Mouse (Mus musculus) spleen, postnatal 36 days (tissue): Measurements from ENCODE around the gene Gli2.

ENCODE experiments used
- DNase-seq, 2 experiments: peaks; one replicate each; pipeline ENCODE4 v3.0.0; 2022; ENCODE audit warnings: low spot score in 2 of 2, mixed read lengths in 1 of 2

Gli2 gene

DNA sequence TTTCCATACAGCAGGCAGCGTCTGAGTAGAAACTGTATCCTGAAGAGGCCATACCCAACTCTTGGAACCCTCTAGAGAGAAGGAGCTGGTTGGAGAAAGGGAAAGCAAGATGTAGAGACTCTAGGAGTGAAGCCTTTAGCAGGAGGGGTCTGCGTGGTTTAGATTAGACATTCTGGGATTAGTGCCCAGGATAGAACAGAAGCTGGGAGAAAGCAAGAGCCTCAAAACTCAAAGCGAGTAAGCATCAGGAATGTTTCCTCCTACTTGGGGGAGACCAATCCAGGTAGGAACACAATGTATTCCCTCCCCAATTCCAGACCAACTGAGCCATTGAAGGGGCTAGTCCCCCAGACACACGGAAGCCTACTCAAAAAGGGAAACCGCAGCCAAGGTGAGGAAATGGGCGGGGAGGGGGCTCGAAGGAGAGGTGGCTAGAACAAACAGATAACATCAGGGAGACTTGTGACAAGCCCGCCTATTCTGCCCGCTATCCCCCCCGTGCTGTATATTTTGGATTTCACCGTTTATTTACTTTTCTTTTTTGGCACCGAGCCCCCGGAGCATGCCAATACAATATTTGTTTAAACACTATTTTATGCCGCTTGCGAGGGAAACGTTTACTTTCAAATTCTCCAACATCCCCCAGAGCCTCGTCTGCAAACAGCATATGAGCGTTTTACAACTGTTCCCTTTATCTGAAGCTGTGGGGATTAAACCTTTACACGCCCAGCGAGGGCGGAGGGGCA lies 2.1 kb downstream of the Gli2 start:
- DNase-seq = no peak

DNA sequence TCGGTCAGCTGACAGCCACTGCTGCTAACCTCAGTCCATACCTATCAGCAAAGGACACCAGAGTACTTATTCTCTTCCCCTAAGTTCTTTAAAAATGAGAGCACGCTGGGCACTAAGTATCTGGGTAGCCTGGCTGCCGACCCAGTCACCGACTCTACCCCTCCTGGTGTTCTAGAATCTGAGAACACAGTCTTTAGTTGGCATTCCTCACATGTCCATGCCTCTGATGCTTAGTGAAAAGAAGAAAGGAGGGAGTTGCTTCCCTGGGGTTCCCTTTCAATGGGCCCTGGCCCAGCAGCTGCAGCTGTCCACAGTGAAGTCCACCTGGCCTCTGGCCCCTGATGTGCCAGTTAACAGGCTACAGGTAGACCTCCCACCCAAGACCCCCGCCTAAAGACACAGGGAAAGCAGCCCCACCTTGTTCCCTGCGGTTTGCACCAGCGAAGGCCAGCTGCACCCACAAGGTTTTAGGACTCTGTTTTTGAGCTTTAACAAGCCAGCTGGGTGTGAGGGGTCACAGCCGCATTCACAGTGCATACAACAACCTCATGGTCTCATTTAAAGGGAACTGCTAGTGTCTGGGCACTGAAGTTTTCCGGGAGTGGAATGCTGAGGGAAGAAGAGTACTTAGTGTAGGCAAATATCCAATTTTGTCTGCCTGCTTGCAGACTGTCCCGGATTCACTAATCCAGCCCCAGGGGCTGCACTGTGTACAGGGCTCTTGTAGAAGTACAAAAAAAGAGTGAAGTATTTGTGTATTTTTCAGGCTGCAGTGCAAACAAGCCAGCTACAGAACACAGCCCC lies 3.4 kb downstream of the Gli2 start:
- no peak for DNase-seq

DNA sequence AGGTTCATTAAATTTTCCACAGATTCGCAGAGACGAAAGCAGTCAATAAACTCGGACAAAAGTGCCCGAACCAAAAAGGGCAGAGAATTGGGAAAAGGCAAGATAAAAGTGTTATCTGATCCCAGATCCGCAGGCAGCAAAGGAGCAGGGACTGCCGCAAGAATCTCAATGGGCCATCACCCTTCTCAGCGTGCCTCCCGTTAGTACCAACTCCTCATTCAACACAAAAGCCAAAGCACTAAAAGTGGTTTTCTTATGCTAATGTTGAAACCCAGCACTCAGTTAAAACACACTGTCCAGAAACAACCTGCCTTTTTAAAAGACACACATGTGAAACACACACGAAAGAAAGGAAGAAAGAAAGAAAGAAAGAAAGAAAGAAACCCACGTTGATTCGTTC lies 4.4 kb downstream of the Gli2 start:
- DNase-seq = no peak

DNA sequence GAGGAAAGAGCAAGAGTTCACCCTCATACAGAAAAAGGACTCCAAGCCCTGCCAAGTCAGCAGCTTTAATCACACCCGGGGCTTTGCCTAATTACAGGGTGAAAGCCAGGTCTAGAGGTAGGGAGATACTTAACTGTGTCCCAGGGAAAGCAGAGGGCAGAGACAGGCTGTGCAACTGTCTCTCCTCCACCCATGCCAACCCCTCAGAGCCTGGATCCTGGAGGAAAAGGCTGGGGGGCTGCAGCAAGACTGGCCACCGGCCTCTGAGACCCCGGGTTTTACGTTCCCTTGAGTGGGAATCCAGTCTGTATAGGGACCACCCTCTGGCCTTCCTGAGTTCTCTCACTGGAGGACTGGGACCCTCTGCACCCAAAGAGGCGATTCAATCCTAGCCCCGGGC lies 4.9 kb downstream of the Gli2 start:
- no peak for DNase-seq

DNA sequence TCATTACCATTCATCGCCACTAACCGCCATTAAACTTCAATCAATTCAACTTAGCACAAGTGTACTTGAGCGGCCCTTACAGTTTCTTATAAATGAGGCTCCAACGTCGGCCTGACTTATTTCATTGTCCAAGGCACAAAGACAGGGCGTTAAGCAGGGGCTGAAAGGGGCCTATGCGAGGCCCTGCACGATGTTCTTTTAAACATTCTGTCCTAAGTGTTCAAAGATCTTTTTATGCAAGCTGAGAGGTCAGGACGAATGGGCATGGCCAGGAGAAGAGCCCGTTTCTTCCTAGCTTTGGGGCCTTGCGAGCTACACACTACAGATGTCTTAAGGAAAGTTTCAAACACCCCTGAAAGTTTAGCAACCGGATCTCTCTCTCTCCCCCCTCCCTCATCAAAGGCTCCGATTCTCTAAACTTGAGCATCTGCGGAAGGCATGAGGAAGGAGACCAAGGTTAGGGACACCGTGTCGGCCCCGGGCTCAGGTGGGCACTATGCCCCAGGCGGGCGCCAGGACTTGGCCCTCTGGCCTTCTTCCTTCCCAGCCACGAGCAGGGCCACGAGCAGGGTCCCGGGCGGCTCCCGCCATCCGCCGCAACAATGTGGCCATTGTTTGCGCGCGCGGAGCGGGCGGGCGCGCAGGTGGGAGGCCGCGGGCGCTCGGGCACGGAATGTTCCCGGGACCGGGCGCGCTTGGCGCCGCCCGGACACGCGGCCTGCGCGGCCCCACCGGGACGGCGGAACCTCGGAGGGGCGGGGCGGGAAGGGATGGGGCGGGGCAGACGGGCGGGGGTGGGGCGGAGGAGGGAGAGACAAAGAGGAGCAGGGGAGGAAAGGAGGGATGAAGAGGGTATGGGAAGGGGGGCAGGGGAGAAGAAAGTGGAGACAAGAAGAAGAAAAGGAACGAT lies 5.7 kb downstream of the Gli2 start:
- DNase-seq = no peak

DNA sequence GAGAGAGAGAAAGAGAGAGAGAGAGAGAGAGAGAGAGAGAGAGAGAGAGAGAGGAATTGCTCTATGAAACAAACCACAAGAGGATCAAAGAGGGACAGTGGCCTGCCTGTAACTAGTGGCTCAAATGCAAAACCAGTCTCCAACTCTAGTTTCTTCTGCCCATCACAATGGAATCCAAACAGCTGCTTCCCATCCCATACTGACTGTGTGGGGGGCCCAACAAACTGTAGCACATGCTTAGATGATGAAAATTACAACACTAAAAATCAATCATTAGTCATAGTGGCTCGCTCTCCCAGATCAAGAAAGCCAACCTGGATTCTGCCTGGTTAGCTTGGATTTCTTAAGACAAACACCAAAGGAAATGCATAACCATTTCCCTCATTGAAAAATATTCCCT lies 15.0 kb downstream of the Gli2 start:
- no peak for DNase-seq

DNA sequence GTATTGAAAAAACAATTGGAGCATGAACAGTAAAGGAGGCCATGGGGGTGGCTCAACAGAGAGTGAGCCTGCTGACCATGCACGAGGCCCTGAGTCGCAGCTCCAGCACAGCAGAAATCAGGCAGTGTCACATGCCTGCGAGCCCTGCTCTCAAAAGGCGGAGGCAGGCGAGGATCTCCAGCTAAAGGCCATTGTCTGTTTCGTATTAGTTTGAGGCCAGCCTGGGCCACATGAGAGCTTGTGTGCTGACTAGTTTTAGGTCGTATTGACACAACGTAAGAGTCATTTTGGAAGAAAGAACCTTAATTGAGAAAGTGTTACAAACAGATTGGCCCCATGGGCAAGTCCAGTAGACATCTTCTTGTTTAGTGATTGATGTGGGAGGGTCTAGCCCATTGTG lies 17.5 kb downstream of the Gli2 start:
- no peak for DNase-seq

DNA sequence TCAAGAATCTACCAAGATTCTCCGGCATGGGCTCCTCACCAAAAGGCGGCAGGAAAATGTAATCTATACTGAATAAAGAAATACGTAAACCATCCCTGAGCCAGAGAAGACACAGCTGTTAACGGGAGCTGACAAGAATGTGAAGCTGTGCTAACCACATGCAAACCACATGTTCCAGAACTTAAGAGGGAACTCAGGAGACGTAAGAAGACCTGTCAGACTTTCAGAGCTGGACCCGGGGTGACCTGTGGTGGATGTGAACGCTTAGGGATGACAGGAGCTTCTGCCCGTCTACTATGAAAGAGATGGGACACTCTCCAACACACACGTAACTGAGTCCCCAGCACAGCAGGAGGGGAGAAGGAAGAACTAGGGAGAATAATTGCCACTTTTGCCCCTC lies 18.1 kb downstream of the Gli2 start:
- DNase-seq = no peak

DNA sequence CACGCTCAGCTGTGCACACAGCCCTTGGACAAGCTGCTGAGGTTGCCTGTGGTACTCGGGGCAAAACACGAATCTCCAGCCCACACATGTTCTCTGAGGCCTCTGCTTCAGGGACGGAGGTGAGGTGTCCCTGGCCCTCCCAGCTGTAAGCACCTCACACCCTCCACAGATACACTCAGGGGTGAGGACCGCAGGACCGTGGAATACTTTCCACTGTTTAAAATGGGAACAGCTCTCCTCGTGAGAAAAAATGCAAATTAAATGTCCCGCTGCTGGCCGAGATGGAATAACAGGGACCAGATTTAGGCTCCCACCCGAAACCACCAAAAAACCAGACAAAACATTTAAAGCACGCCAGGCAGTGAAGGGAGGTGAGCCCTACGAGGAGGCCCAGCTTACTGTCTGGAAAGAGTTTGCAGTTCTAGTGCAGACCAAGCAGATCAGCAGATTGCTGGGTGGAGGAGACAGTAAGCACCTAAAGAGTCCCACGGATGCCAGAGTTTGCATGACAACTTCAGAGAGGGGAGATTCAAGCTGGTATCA lies 19.2 kb downstream of the Gli2 start:
- DNase-seq = no peak

DNA sequence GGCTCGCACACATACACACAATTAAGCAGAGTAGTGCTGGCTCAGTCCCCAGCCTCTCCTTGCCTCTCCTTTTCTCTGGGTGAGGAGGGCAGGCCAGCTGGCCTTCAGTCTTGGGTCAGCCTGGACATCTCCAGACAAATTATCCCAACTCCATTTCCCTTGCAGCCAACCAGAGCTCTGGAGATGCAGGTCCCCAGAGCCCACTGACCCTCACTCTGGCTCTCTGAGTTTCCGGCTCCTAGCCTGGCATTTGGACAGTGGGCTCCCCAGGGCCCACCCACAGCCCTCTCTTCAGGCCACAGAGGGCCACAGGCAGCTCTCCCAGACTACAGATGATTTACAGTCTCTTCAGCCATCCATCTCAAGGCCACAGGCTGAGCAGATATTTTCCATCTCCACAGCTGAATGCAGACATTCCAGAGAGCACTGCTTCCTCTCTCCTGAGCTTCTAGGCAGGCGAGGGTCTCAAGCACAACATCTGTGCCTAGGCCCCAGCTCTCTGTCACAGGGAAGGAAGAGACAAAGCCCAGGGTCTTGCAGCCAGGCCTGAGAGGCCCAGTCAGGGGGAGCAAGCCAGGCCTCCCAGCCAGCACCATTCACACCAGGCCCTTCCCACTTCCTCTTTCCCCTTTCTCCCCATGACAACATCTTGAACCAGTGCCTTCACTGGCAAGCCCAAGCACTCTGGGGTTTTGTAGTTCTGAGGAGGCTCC lies 19.8 kb downstream of the Gli2 start:
- DNase-seq = peak; percentile 5 to 6

DNA sequence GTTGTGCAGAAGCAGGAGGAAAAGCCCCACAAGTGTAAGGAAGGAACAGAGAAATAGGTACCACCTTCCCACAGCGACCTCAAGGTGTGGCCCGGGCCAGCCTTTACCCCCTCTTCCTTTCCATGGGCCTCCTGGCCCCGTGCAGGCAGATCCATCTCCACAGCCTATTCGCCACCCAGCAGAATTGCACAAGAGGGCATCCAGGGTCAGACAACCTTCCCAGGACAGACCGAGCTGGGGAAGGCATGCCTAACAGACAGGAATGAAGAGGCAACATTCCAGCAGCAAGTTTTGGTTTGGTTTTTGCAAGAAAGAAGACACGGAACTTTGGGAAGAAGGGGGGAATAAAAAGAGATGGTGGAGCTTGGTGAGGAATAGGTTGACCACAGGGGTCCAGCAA lies 22.2 kb downstream of the Gli2 start:
- no peak for DNase-seq

DNA sequence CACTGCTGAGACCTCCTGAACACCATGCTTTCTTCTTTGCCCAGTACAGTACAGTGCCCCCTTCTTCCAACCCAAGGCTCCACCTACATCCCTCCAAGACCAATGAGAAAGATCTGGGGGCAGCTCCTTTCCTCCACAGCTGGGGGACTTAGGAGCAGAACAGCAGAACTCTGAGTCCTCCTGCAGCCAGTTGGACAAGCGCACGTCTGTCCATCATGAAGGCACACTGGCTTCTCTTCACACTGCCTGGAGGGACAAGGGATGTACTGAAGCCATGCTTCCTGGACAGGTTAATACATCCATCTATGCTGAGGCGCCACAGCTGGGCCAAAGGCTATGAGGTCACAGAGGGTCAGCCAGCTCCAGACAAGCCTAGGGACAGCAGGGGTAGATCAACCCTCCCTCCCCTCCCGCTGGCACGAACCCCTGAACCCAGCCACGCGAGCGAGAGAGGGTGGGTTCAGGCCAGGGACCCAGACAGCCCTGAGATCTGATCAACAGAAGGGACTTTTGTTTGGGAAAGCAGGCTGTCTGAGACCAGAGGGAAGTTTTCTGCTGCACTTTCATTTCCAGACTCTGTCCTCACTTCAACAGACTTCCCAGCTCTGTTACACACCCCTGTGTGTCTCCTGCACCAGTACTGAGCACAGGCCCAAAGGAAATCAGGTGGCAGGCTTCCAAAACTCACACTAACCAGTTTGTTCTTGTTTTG lies 27.6 kb downstream of the Gli2 start:
- DNase-seq = no peak

DNA sequence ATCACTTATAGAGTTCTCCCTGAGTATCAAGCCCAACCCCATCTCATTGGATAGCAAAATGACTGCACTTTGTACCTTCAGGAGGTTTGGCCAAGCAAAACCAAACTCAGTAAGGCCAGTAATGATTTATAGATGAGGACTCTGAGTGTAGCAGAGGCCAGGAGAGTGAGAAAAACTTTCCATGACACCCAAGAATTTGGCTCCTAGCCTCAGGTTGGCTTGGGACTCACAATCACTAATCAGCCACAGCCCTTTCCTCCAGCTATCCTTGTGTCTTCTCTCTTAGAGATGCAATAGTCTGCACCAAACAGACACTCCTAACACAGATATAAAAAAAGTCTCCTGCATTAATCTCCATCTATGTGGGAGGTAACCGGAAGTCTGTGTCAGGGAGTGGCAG lies 31.1 kb downstream of the Gli2 start:
- DNase-seq = no peak

DNA sequence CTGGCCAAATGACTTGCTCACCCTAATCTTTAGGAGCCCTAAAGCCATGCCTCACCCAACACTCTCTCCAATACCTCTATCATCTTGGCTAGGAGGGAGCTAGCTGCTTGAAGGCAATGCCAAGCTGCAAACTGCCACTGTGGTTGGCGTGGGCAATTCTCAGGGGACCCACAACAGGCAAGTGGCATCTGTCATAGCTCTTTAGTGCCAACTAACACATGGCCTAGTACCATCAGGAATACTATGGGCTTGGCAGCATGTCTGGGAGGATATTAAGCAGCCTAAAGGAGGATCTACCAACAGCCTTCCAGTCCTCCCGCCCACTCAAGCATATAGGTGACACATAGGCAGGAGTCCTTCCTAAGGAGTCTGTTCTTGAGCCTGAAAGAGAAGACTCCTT lies 33.3 kb downstream of the Gli2 start:
- DNase-seq = no peak

DNA sequence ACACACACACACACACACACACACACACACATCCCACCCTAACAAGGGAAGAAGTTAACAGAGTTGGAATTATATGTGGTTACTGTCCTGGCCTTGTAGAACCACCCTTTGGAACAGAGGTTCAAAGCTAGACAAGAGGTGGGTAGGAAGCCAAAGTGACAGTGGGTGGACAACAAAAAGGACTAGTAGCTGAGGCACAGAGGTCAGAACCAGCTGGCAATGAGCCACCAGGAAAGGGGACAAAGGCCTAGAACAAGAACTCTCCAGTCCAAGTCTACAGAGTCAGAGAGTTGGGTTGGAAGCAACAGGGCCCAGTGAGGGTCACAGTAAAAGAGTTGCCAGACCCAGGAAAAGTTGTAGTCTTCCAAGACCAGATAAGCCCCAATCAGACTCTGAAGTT lies 34.4 kb downstream of the Gli2 start:
- no peak for DNase-seq

DNA sequence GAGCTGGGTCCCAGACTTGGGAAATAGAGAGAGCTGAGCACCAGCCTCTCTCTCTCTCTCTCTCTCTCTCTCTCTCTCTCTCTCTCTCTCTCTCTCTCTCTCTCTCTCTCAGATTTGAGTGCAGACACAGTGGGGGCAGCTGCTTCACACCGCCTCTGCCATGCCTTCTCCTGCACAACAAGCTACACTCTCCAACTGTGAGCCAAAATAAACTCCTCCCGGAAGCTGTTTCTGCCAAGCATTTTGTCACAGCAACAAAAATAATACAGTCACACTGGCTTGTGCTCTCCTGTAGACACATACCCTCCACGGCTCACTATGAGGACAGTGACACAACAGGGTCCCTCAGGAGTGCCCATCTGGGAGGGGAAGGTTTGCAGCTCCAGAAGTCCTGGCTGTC lies 36.6 kb downstream of the Gli2 start:
- DNase-seq = no peak

DNA sequence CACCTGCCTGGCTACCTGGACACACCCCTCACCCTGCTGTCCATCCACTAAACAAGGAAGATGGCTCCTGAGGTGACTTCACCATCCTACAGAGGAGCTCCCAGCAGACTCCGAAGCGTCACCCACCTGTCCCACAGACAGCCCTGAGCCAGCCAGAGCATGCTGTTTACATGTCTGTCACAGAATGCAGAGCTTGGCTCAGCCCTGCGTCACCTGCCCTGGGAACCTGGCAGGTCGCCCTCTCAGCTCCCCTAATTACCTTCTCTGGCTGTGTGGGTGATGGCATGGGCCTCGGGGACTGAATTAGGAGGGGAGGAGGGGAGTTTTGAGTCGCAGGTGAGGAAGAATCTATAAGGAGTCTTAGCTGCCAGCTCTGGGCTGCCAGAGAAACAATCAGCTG lies 38.3 kb downstream of the Gli2 start:
- no peak for DNase-seq

DNA sequence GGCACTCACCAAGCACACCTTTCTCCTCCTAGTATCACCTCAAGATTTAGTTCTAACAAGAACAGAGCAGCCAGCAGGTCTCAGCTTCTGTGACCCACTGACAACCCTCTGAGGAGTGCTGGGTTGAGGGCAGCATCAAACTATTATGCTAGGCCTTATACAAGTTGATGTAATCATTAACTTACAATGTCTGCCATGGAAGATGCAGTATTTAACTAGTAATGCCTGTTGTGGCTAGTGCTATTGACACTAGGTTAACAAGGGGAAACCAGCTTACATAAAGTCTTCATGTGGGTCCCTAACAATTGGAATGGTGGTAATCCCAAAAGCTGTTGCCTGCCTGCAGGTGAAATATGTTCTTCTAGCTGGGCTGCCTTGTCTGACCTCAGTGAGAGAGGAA lies 44.5 kb downstream of the Gli2 start:
- DNase-seq = no peak

DNA sequence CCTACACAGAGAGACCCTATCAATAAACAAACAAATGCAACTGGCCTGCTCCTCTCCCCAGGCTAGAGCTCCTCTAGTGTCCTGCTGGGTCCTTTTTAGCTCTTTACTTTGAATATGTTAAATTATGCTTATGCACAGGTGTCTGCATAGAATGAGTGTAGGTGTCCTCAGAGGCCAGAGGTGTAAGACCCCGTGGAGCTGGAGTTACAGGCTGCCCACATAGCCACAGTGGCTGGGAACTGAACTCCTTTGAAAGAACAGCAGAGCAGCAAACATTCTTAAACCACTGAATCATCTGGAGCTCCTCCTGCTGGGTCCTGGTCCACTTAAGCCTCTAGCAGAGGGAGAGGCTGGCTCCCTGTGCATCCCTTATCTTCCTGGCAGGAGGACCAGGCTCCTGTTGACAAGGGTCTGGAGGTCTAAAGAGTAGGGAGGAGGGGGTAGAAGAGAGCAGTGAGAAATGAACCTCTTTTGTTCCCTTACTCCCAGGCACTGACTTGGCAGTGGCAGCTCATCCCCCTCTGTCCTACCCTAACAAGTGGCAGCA lies 49.5 kb downstream of the Gli2 start:
- DNase-seq = no peak

DNA sequence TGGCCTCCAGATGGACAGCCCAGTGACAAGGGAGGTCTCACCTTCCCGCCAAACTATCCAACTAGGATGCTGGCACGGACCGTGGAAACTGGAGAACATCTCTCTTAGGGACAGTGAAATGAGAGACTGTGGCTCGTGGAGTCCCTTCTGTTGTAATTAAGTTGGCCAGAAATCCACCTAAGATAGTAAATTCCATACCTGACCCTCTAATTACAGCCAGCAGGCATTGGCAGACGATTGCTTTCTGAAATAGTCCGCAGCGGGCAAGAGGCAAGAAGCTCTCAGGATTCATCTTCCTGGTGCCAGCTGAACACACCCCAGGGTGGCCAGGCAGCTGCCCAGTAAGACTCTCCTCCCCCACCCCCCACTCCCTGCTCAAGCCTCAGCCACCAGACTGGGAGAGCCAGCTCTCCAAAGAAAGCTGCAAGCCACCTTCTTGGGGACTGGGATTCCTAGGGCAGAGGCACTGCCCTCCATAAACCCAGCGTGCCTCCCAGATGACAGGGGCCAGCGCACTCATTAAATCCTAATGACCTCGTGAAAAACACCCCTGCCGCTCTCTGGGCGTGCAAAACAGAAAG lies 51.9 kb downstream of the Gli2 start:
- no peak for DNase-seq
